Mouse (Mus musculus) ovary, postnatal 36 days (tissue): ENCODE data around the gene Spib.

Experiments used
- DNase-seq: peaks from one replicate; pipeline ENCODE4 v3.0.0; 2022; ENCODE audit warnings: low spot score, mixed read lengths

Spib gene

GRCm38 (mm10) chr7:44487936-44488335, 43.9 kb downstream of the Spib start:
- DNase-seq = peak; percentile 1

- DNase-seq = peak; percentile 4
Measured at GRCm38 (mm10) chr7:44486927-44487575, 44.8 kb downstream of the Spib start.

GRCm38 (mm10) chr7:44485572-44486195, 46.2 kb downstream of the Spib start:
- DNase-seq = no peak

GRCm38 (mm10) chr7:44484841-44485571, 46.9 kb downstream of the Spib start:
- DNase-seq = peak; percentile 66

GRCm38 (mm10) chr7:44484109-44484508, 47.8 kb downstream of the Spib start:
- DNase-seq = no peak

GRCm38 (mm10) chr7:44482836-44483435, 48.9 kb downstream of the Spib start:
- no peak for DNase-seq
